Mouse (Mus musculus): Measurements from ENCODE around the gene Drd2.
A peak's percentile ranks its signal among the peaks of the same experiment; 100 is the strongest.

The Drd2 gene

GRCm38 (mm10) chr9:49340136-49341043 is at the start of gene Drd2:
Gene Drd2, plus strand, starts transcription at chr9:49340627.
- DNase-seq: no peak

- no peak for DNase-seq
Observed at GRCm38 (mm10) chr9:49295101-49295500, 45.3 kb upstream of the Drd2 start.

DNA sequence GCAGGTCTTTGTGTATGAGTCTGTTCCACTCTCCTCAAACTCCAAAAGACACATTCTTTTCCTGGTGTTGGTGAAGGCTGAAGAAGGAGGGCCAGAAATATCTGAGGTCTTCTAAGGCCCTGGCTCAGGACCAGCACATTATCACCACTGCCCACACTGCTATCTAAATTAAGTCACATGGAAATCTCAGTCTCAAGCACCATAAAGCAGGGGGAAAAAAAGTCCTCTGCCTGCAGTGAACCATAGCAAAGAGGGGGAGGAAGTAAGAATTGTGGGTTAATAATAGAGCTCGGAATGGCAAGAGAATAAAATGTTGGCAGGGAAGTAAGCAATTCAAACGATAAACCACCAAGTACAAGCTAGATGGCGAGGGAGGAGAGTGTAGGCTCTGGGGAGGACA is 32.9 kb upstream of the Drd2 start:
- peak; percentile 11 for DNase-seq

- no peak for DNase-seq
Observed at GRCm38 (mm10) chr9:49310821-49311220, 29.6 kb upstream of the Drd2 start.

- DNase-seq: no peak
Observed at GRCm38 (mm10) chr9:49318638-49319037, 21.8 kb upstream of the Drd2 start.

DNA sequence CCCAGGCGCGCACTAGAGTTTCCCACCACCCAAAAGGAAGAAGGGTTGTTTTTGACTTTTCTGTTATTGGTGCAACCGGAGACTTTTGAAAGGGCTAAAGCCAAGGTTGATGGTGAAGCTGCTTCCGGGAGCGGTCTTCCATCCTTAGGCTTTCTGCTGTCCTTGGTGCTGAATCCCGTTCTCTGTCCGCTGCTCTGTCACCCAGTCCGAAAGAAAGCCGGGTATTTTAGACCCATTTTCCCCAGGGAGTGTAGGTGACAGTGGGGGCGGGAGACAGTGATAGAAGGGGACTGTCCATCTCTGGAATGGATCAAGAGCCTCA is 578 bp downstream of the Drd2 start:
- no peak for DNase-seq

GRCm38 (mm10) chr9:49365763-49366162 is 25.3 kb downstream of the Drd2 start:
- no peak for DNase-seq

GRCm38 (mm10) chr9:49373946-49374345 is 33.5 kb downstream of the Drd2 start:
- DNase-seq: no peak

- DNase-seq: no peak
Observed at GRCm38 (mm10) chr9:49379962-49380361, 39.5 kb downstream of the Drd2 start.

GRCm38 (mm10) chr9:49384041-49384440 is 43.6 kb downstream of the Drd2 start:
- DNase-seq: no peak

- DNase-seq: no peak
Observed at GRCm38 (mm10) chr9:49384855-49385254, 44.4 kb downstream of the Drd2 start.

DNA sequence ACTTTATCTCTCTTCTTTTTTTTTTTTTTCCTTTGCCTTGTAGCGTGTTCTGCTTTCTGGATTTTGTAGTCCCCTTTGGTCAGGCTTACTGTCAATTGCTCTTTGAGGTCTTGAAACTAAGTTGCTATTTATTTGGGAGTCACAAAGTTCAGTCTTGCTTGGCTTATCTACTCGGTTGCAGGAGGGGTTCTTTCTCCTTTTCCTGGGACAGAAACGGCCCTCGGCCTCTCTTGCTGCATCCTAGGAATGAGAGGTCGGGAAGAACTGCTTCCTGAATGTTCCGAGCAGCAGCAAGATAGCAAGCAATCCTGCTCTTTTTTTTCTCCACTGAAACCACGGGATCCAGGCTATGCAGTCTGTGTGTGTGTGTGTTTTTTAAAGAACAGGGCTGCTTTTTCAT is 44.9 kb downstream of the Drd2 start:
- DNase-seq: no peak

GRCm38 (mm10) chr9:49386119-49386518 is 45.7 kb downstream of the Drd2 start:
- no peak for DNase-seq

DNA sequence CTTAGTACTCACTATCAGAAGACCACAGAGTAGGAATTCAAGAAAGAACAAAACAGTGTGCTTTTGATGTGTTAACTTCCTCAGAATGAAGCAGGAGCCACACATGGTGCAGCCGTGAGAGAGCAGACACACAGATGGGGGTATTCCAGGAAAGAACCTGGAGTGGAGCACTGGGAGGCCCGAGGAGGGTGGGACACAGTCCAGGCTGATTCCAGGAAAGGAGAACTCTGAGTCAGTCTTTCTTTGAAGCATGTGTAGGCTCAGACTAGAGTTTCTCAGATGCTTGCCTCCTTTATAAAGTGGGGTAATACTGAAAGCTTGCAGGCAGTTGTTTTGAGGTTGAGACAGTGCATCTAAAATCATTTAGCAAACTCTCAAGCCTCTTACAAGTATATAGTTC is 51.8 kb downstream of the Drd2 start:
- DNase-seq: no peak

DNA sequence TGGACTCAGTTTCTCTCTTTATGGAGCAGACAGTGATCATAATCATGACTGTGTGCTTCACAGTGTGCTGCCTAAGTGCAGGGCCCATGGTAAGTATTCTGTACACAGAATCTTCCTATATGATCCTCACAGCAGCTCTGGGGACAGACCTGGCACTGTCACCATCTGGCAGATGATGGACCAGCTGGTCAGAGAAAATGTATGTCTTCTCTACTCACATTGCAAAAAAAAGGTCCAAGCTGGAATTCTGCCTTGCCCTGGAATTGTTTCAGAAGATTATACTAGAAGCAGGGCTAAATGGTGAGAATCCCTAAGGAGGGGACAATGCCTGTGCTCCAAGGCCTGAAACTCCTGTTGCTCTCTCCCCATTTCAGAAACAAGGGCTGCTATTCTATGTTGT is 55.6 kb downstream of the Drd2 start:
- no peak for DNase-seq

GRCm38 (mm10) chr9:49403711-49404110 is 63.3 kb downstream of the Drd2 start:
- no peak for DNase-seq

GRCm38 (mm10) chr9:49407028-49407427 is 66.6 kb downstream of the Drd2 start:
- DNase-seq: no peak

DNA sequence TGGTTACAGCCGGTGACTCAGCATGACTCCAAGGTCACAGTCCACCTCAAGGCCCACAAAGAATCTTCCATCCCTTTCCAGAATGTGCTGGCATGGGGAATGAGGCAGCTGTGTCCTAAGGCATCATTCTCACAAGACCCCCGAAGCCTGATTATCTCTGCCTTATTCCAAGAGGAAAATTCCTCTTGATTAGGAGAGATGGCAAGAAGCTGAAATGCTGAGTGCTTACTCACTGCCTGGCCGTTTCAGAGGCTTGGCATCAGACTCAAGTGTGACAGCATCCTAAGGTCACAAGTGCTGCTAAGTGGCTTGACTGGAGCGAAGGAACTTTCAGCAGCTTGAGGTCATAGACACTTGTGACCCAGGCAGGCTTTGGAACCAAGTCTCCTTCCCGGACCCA is 70.2 kb downstream of the Drd2 start:
- no peak for DNase-seq

GRCm38 (mm10) chr9:49423866-49424265 is 83.4 kb downstream of the Drd2 start:
- no peak for DNase-seq

DNA sequence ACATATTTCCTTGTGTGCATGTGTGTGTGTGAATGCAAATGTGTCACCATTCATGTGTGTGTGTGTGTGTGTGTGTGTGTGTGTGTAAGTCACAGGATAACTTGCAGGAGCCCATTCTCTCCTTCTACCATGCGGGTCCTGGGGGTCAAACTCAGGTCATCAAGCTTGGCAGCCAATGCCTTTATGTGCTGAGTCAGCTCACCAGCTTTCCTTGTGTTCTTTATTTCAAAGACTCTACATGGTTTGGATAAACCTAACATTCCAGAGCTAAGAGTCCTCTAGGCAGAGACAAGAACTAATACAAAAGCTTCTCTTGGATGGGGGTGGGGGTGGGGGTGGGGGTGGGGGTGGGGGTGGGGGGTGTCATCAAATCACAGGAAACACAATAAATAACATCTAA is 85.2 kb downstream of the Drd2 start:
- DNase-seq: no peak

DNA sequence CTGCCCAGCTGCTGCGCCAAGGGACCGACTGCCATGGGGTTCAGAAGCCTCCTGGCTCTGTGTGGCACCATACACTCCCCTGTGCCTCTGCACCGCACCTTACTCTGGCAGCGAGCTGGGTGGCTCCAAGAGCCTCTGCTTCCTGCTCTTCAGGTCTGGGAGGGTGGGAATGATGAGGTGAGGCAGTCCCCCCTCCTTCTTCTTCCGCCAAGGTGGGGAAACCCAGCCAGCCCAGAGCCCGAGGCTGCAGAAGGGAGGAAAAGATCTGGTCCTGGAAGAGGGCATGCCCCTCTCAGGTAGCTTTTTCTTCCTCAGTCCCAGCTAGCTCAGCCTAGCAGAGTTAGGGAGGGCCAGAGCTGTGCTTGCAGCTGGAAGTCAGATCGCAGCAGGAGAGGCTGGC is 86.5 kb downstream of the Drd2 start, which contains the start of gene Ankk1:
TSS of gene Ankk1 (minus strand) at position 101 of the 400 bp plus-strand sequence.
- DNase-seq: no peak

DNA sequence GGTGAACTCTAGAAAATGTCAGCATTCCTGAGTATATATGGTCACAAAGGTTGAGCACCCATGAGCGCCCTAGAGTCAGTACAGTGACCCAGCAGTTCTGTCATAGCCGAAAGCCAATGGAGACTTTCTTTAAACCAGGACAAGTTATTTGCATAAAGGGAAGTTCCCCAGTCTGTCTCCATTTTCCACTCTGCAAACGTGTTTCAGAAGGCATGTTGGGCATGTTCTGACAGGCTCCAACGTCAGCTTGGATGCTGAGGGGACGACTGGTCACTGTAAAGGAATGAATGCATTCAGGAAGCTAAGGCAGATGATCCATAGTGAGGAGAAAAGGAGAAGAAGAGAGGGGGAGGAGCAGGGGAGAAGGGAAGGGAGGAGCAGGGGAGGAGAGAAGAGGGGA is 87.1 kb downstream of the Drd2 start:
- DNase-seq: no peak

DNA sequence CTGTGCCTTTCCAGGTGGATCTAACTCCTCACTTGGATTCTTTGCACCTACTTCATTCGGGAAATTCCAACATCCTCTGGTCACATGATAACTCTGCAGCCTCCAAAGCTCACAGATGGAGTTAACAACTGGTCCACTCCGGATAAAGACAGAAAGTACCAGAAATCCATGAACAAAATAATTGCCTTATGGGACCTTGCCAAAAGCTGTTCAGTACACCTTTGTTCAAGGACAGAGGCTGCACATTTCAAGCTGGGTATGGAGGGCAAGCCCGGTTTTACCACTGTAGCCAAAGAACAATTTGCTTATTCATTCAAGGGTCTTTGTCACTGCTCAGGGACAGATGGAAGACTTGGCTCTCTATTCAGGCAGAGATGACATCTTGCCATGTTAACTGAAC is 102.2 kb downstream of the Drd2 start:
- DNase-seq: peak; percentile 4

DNA sequence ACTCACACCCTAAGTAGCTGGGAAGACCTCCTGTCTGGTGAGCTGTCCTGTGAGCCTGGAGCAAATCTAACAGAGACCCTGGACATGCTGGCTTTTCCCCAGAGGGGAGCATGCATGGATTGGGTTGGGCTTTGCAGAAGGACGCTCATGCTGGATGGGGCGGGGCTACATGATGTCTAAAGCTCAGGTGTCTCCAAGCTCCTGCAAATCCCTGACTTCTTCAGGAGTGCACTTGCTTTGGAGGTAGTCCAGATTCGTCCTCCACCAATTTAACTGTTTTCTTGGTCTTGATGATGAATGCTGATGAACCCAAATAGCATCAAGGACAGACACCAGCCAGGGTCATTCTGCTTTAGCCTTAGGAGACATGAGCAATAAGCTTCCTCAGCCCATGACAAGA is 110.1 kb downstream of the Drd2 start:
- DNase-seq: no peak

DNA sequence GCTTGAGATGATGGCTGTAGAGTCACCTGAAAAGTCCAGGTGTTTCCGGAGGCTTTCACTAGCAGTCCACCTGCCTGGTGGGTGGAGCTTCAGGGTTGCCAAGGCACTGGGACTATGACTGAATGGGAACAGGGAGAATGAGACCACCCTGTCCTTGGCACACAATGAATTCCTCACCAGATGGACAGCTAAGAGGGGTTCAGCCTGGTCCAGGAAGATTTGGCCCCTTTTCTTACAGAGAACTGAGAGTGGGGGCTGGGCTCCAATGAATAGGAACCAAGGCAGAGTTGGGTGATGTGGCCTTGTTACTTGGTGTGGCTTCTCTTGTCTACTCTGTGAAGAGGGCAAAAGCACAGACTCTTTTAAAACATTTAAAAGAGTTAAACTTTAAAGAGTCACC is 112.0 kb downstream of the Drd2 start:
- no peak for DNase-seq
